Mouse (Mus musculus): Measurements from ENCODE around the gene Tmem132b. TPM values are rescaled to one million over a fixed set of nuclear protein-coding genes. Genes with fewer than 3 reads are reported as not detected.

Tmem132b gene
- polyA plus RNA-seq, 1 experiment = under 0.01 TPM

DNA sequence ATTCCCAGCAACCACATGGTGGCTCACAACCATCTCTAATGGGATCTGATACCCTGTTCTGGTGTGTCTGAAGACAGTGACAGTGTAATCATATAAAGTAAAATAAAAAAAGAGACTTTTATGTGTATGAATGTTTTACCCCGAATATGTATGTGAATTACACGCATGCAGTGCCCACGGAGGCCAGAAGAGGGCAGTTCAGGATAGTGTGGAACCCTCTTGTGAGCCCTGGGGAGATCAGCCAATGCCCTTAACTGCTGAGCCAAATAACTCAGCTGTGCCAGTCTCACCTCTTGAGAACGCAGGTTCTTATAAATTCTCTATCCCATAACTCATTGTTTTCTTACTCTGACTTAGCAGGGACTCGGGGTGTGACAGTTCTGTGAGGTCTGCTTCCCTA, 12.9 kb upstream of the Tmem132b start:
- no peak overlapping the region for H3ac ChIP-seq (ENCODE audit: control insufficient read depth, insufficient read length, low read depth)
- H3K36me3 ChIP-seq (ENCODE audit: control insufficient read depth, insufficient read depth) = peaks cover 45% of the 10 kb centered on the region
- H3K79me2 ChIP-seq (ENCODE audit: control insufficient read depth, insufficient read depth) = no peaks in the 10 kb centered on the region
- no peak for TF ChIP-seq CEBPB (IDR thresholded peaks at IDR 0.05; ENCODE audit: low read depth)
- TF ChIP-seq USF1 (IDR thresholded peaks at IDR 0.05; ENCODE audit: low read depth) = no peak
- no peak for TF ChIP-seq CTCF (IDR thresholded peaks at IDR 0.05; ENCODE audit: control insufficient read depth, insufficient read depth, insufficient read length)
- TF ChIP-seq MYOD1 (IDR thresholded peaks at IDR 0.05; ENCODE audit: control insufficient read depth, insufficient read length, low read depth) = no peak
- TF ChIP-seq MAX (IDR thresholded peaks at IDR 0.05) = no peak
- no peak for TF ChIP-seq FOSL1 (IDR thresholded peaks at IDR 0.05; ENCODE audit: insufficient read depth, low read length, poor library complexity, severe bottlenecking)
- TF ChIP-seq MYOG (IDR thresholded peaks at IDR 0.05; ENCODE audit: control insufficient read depth, extremely low read depth, insufficient read length) = no peak
- H3K4me3 ChIP-seq (ENCODE audit: insufficient read depth, poor library complexity, severe bottlenecking) = no peak overlapping the region
- no peaks in the 10 kb centered on the region for H3K79me3 ChIP-seq (ENCODE audit: low read depth)
- H3K27me3 ChIP-seq (ENCODE audit: control insufficient read depth, insufficient read depth, insufficient read length) = no peaks in the 10 kb centered on the region

DNA sequence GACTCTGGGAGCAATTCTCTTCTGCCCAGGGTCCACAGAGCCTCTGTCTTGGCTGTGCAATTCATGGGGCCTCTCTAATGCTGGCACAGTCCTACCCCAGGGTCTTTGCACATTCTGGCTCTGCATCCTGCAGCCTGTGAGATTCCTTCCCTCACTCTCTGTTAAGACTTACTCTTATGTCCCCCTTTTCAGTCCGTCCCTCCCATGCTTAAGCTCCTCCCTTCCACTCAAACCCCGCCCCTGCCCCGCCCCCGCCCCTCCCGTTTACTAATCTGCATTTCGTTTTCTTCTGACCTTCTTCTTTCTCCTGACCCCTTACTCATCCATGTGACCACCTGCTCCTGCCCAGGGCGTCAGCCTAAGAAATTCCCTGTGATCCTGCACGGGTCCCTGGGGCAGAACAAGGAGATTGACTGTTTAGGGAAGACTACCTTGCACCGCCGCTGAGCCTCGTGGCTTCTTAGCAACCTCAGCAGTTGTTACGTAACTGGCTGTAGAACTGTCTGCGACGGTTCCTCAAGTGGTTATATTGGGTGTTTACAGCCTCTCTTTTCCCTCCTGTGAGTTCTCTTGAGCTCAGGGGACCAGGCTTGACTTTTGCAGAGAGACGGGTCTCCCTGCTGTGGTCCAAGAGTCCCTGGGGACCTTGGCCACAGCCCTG, 10.5 kb upstream of the Tmem132b start:
- H3K79me2 ChIP-seq (ENCODE audit: control insufficient read depth, insufficient read depth) = no peaks in the 10 kb centered on the region
- no peak overlapping the region for H3K4me3 ChIP-seq (ENCODE audit: insufficient read depth, poor library complexity, severe bottlenecking)
- H3K79me3 ChIP-seq (ENCODE audit: low read depth) = no peaks in the 10 kb centered on the region
- H3K27me3 ChIP-seq (ENCODE audit: control insufficient read depth, insufficient read depth, insufficient read length) = no peaks in the 10 kb centered on the region
- peaks cover 29% of the 10 kb centered on the region for H3K36me3 ChIP-seq (ENCODE audit: control insufficient read depth, insufficient read depth)
- no peak overlapping the region for H3ac ChIP-seq (ENCODE audit: control insufficient read depth, insufficient read length, low read depth)
- TF ChIP-seq MYOG (IDR thresholded peaks at IDR 0.05; ENCODE audit: control insufficient read depth, extremely low read depth, insufficient read length) (no peak), MAX (IDR thresholded peaks at IDR 0.05) (no peak), USF1 (IDR thresholded peaks at IDR 0.05; ENCODE audit: low read depth) (no peak), FOSL1 (IDR thresholded peaks at IDR 0.05; ENCODE audit: insufficient read depth, low read length, poor library complexity, severe bottlenecking) (no peak), CTCF (IDR thresholded peaks at IDR 0.05; ENCODE audit: control insufficient read depth, insufficient read depth, insufficient read length) (no peak), MYOD1 (IDR thresholded peaks at IDR 0.05; ENCODE audit: control insufficient read depth, insufficient read length, low read depth) (no peak), CEBPB (IDR thresholded peaks at IDR 0.05; ENCODE audit: low read depth) (no peak)

DNA sequence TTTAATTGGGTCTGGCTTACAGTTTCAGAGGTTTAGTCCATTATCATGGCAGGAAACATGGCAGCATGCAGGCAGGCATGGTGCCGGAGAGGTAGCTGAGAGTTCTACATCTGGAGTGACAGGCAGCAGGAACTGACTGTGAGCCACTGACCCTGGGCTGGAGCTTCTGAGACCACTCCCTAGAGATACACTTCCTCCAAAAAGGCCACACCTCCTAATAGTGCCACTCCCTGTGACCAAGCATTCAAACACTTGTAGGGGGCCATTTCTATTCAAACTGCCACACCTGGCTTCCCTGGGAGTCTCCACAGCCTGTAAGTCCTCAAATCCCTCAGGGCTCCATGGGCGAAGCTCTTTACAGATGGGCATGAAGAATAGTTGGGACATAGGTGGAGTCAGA, 8.2 kb upstream of the Tmem132b start:
- H3K36me3 ChIP-seq (ENCODE audit: control insufficient read depth, insufficient read depth) = peaks cover 20% of the 10 kb centered on the region
- no peaks in the 10 kb centered on the region for H3K79me2 ChIP-seq (ENCODE audit: control insufficient read depth, insufficient read depth)
- no peaks in the 10 kb centered on the region for H3K27me3 ChIP-seq (ENCODE audit: control insufficient read depth, insufficient read depth, insufficient read length)
- H3K79me3 ChIP-seq (ENCODE audit: low read depth) = no peaks in the 10 kb centered on the region
- TF ChIP-seq MYOG (IDR thresholded peaks at IDR 0.05; ENCODE audit: control insufficient read depth, extremely low read depth, insufficient read length) = no peak
- no peak for TF ChIP-seq MYOD1 (IDR thresholded peaks at IDR 0.05; ENCODE audit: control insufficient read depth, insufficient read length, low read depth)
- no peak for TF ChIP-seq USF1 (IDR thresholded peaks at IDR 0.05; ENCODE audit: low read depth)
- TF ChIP-seq FOSL1 (IDR thresholded peaks at IDR 0.05; ENCODE audit: insufficient read depth, low read length, poor library complexity, severe bottlenecking) = no peak
- no peak for TF ChIP-seq MAX (IDR thresholded peaks at IDR 0.05)
- no peak for TF ChIP-seq CTCF (IDR thresholded peaks at IDR 0.05; ENCODE audit: control insufficient read depth, insufficient read depth, insufficient read length)
- no peak for TF ChIP-seq CEBPB (IDR thresholded peaks at IDR 0.05; ENCODE audit: low read depth)
- H3ac ChIP-seq (ENCODE audit: control insufficient read depth, insufficient read length, low read depth) = no peak overlapping the region
- H3K4me3 ChIP-seq (ENCODE audit: insufficient read depth, poor library complexity, severe bottlenecking) = no peak overlapping the region

DNA sequence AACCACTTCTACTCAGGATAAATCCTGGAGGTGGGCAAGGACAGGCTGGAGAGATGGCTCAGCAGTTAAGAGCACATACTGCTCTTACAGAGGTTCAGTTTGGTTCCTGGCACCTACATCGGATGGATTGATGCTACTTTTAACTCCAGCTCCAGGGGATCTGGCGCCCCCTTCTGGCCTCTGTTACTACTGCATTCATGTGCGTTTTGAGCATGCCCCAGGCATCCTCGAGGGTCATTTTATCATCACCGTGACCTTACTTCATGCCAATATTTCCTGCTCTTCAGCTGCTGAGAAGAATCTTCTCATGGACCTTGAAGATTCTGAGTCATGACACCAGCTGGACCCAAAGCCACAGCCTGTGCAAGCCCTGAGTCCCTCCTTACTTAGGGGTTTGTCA, 6.1 kb upstream of the Tmem132b start:
- Histone ChIP-seq H3K79me3 (ENCODE audit: low read depth) (no peaks in the 10 kb centered on the region), H3K79me2 (ENCODE audit: control insufficient read depth, insufficient read depth) (no peaks in the 10 kb centered on the region), H3K4me3 (ENCODE audit: insufficient read depth, poor library complexity, severe bottlenecking) (no peak overlapping the region), H3K27me3 (ENCODE audit: control insufficient read depth, insufficient read depth, insufficient read length) (no peaks in the 10 kb centered on the region), H3ac (ENCODE audit: control insufficient read depth, insufficient read length, low read depth) (no peak overlapping the region), H3K36me3 (ENCODE audit: control insufficient read depth, insufficient read depth) (peaks cover 10% of the 10 kb centered on the region)
- no peak for TF ChIP-seq MAX (IDR thresholded peaks at IDR 0.05)
- TF ChIP-seq CTCF (IDR thresholded peaks at IDR 0.05; ENCODE audit: control insufficient read depth, insufficient read depth, insufficient read length) = no peak
- TF ChIP-seq MYOD1 (IDR thresholded peaks at IDR 0.05; ENCODE audit: control insufficient read depth, insufficient read length, low read depth) = no peak
- no peak for TF ChIP-seq MYOG (IDR thresholded peaks at IDR 0.05; ENCODE audit: control insufficient read depth, extremely low read depth, insufficient read length)
- TF ChIP-seq FOSL1 (IDR thresholded peaks at IDR 0.05; ENCODE audit: insufficient read depth, low read length, poor library complexity, severe bottlenecking) = no peak
- no peak for TF ChIP-seq CEBPB (IDR thresholded peaks at IDR 0.05; ENCODE audit: low read depth)
- no peak for TF ChIP-seq USF1 (IDR thresholded peaks at IDR 0.05; ENCODE audit: low read depth)

DNA sequence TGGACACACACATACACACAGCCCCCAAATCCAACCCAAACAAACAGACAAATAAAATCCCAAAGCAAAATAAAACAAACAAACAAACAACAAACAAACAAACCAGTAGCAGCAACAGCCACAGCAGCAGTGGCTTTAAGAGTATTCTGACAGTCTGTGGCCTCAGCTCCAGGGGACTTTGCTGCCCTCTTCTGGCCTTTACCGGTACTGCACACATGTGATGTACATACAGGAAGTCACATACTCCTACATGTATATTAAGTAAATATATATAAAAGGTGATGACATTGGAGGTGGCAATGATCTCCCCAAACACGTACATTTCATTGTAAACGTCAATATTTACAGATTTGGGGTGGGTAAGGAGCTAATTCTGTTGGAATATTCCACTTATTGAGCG, 5.1 kb upstream of the Tmem132b start:
- peaks cover 3% of the 10 kb centered on the region for H3K27me3 ChIP-seq (ENCODE audit: control insufficient read depth, insufficient read depth, insufficient read length)
- H3K79me2 ChIP-seq (ENCODE audit: control insufficient read depth, insufficient read depth) = no peaks in the 10 kb centered on the region
- no peak overlapping the region for H3ac ChIP-seq (ENCODE audit: control insufficient read depth, insufficient read length, low read depth)
- no peak overlapping the region for H3K4me3 ChIP-seq (ENCODE audit: insufficient read depth, poor library complexity, severe bottlenecking)
- peaks cover 10% of the 10 kb centered on the region for H3K36me3 ChIP-seq (ENCODE audit: control insufficient read depth, insufficient read depth)
- H3K79me3 ChIP-seq (ENCODE audit: low read depth) = no peaks in the 10 kb centered on the region
- no peak for TF ChIP-seq CEBPB (IDR thresholded peaks at IDR 0.05; ENCODE audit: low read depth)
- no peak for TF ChIP-seq CTCF (IDR thresholded peaks at IDR 0.05; ENCODE audit: control insufficient read depth, insufficient read depth, insufficient read length)
- no peak for TF ChIP-seq MYOD1 (IDR thresholded peaks at IDR 0.05; ENCODE audit: control insufficient read depth, insufficient read length, low read depth)
- TF ChIP-seq FOSL1 (IDR thresholded peaks at IDR 0.05; ENCODE audit: insufficient read depth, low read length, poor library complexity, severe bottlenecking) = no peak
- no peak for TF ChIP-seq MYOG (IDR thresholded peaks at IDR 0.05; ENCODE audit: control insufficient read depth, extremely low read depth, insufficient read length)
